Mouse (Mus musculus) cortical plate, adult 2 months (tissue): ENCODE results near the gene Rnf208.

Source experiments
- CTCF ChIP-seq: fragments of 200-500 bp; IDR thresholded peaks from 2 replicates; pipeline ENCODE4 v1.5.1; 2011; ENCODE audit warnings: mild to moderate bottlenecking, control low read depth, low read length; ENCODE audit not compliant: insufficient read depth; ENCODE audit errors: extremely low read depth
- POLR2A ChIP-seq: fragments of 200-500 bp; IDR thresholded peaks from 2 replicates; pipeline ENCODE4 v1.6.1; 2011; ENCODE audit warnings: mild to moderate bottlenecking, low read length, control low read depth; ENCODE audit not compliant: insufficient read depth; ENCODE audit errors: extremely low read depth

DNA sequence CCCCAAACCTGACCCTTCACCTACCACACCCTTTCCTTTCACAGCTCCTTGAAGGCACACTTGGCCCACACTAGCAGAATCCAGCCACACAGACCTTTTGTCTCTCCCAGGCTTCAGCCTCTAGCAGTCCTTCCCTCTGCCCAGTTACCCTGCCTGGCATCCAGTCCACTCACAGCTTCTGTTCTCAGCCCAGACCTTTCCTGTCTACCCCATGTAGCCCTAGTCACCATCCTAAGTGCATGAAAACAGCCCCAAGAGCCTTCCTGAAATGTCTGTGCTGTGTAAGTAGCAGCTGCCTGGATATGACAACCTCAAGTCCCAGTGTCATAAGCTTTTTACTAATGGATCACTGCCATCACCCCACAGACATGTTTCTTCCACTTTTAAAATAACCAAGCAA lies 44.1 kb upstream of the Rnf208 start:
- no peak for TF ChIP-seq CTCF
- TF ChIP-seq POLR2A = no peak
